18 mouse cellular contexts compared by ENCODE assay signal in the genomic region with DNA sequence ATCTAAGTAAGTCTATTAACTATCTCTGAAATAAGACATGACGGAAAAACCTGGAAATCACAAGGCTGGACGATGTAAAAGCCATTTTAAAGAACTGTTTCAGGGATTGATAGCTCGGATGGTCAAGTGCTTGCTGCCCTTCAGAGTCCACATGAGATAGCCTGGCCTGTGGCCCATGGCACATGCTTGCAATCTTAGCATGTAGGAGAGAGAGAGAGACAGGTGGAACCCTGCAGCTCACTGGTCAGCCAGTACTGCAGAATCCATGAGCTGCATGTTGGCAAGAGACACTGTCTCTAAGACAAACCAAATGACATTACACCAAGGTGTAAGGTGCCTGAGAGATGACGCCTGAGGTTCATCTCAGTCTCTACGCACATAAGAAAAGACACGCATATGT.
"Had no signal": no experiment of that assay in that cellular context is flagged by ENCODE, and none has a peak within 500 bp of the region (broad histone marks: within the 10 kb centered on the region; RNA-seq: fewer than 3 reads in every experiment).

No protein-coding gene starts in this region.

- DNase-seq: gastrocnemius, postnatal 10 days; gastrocnemius, postnatal 25 days; heart, adult 18-20 months; heart, postnatal 10 days; heart, postnatal 4 days; kidney, adult 2 months; kidney, adult 9 months; kidney, postnatal 14 days; kidney, postnatal 36 days; layer of hippocampus, adult 9-11 months; layer of hippocampus, postnatal 36 days; left cerebral cortex, postnatal 4 days; liver, embryonic 13.5 days; liver, postnatal 0 days had no signal

- ATAC-seq: hindbrain, embryonic 16.5 days; inflammation-experienced regulatory T-cells, adult 6 months; intestine, embryonic 15.5 days; intestine, postnatal 0 days; liver, postnatal 0 days had no signal
